Mouse (Mus musculus): ENCODE data around the gene Crabp2.

DNA sequence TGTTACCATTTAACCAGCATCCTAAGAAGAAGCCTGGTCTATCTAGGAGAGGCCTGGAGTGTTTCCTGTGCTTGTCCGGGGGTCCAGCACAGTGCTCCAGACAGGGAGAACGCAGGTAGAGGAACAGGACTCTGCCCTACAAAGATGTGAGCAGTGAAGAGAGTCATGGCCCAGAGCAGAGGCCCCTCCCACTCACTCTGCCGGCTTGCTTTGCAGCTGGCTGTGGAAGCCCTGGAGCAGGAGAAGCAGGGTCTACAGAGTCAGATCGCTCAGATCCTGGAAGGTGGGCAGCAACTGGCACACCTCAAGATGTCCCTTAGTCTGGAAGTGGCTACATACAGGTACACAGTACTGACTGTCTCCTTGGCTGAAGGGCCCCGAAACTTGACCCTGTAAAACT lies 24.3 kb downstream of the Crabp2 start:
- TF ChIP-seq CTCF (conservative IDR thresholded peaks at IDR 0.05; ENCODE audit: low read length) (no peak), NANOG (IDR thresholded peaks at IDR 0.05; ENCODE audit: borderline replicate concordance, low read length) (no peak), POU5F1 (IDR thresholded peaks at IDR 0.05; ENCODE audit: borderline replicate concordance, low read length) (no peak)
